Mouse (Mus musculus) spleen, adult 2 months (tissue): ENCODE data around the gene Kif1c.

ENCODE experiments used
- CTCF ChIP-seq: fragments of 200-500 bp; IDR thresholded peaks from 2 replicates; pipeline ENCODE4 v1.5.1; 2011; ENCODE audit warnings: mild to moderate bottlenecking, inconsistent platforms; ENCODE audit not compliant: insufficient read depth, insufficient read length, insufficient replicate concordance; ENCODE audit errors: extremely low read depth
- POLR2A ChIP-seq: fragments of 200-500 bp; IDR thresholded peaks from 2 replicates; pipeline ENCODE4 v1.6.1; 2011; ENCODE audit warnings: low read depth, low read length, inconsistent platforms

- TF ChIP-seq CTCF (no peak), POLR2A (no peak)
Measured at GRCm38 (mm10) chr11:70688372-70688771, 12.0 kb upstream of the Kif1c start.
